Mouse (Mus musculus) spleen, postnatal 10 days (tissue): ENCODE results near the gene Dnah6.

ENCODE experiments used
- DNase-seq, 2 experiments: peaks; one replicate each; pipeline ENCODE4 v3.0.0; 2021 to 2022; ENCODE audit warnings: low spot score in 2 of 2

Gene Dnah6

DNA sequence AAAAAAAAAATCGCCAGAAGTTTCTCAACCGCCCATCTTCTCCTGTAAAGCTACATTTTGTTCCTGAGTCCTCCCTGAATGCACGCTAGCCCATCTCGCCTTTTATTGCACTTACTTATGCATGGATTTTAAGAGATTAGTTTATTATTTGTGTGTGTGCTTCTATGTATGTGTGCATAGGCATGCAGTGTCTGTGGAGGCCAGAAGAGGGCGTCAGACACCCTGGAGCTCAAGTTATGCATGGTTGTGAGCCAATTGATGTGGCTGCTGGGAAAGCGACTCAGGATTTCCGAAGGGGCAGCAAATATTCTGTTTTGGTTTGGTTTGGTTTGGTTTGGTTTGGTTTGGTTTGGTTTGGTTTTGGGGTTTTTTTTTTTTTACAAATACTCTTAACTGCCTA lies 78.0 kb downstream of the Dnah6 start:
- no peak for DNase-seq

DNA sequence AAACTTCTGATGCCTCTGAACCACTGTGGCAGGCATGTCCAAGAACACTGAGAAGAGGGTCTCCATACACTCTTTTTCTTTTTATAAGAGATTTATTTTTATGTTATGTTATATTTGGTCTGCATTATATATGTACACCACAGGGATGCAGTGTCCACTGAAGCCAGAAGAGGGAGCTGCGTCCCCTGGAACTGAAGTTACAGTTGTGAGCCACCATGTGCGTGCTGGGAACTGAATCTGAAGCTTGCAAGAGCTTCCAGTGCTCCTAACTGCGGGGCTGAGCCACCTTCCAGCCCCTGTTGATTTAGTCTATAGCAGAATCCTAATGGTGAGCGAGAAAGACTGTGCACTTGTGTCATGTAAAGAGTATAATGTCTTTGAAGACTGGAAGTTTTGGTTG lies 78.7 kb downstream of the Dnah6 start:
- DNase-seq: no peak

DNA sequence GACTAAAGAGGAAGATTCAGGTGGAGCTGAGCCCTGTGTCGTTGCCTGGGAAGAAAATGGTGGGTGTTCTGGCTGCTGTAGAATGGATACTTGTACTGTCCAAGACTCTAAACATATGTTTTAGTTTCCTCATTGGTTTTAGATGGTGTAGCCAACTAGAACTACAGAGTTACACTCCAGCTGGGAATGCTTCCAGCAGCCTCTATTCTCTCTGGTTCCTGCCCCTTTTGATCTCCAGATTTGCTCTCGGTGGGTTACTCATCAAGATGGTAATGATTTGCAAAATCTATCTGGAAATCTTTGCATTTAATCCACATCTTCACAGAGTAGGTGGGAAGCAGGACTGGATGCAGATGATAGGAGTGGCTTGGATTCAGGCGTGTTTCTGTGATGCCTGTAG lies 80.6 kb downstream of the Dnah6 start:
- DNase-seq: no peak

DNA sequence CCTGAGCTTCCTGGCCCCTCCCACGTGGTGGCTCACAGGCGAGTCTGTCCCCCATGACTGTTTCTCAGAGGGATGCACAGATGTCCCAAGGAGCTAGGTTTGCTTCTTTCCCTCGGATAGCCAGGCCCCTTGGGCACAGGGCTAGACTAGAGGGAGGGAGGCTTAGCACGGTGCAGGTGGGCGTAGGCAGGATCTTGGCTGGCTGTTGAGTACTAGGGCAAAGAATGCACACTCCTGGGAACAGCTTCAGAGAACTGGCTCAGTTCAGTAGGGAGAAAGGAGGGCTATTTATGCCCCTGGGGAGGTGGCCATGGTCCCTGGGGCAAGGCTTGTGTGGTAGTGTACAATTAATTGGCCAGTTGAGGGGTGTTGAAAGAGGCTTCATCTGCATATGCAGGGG lies 88.7 kb downstream of the Dnah6 start:
- no peak for DNase-seq

DNA sequence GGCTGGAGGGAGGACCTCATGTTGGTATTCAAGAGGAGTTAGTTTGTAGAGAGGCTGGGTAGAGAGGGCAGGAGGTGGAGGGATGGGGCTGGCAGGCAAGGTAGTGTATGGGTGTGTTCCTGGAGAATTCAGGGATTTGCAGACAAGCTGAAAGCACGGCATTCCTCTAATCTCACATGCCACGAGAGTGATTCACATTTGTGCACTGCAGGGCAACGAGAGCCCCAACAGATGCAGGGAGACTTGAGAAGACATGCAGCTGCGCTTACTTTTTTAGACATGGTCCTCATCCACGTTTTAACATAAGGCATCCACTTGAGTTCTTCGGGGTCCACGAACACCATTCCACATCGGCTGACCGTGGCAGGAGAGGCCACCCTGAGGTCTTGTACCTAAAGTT lies 93.9 kb downstream of the Dnah6 start:
- no peak for DNase-seq

DNA sequence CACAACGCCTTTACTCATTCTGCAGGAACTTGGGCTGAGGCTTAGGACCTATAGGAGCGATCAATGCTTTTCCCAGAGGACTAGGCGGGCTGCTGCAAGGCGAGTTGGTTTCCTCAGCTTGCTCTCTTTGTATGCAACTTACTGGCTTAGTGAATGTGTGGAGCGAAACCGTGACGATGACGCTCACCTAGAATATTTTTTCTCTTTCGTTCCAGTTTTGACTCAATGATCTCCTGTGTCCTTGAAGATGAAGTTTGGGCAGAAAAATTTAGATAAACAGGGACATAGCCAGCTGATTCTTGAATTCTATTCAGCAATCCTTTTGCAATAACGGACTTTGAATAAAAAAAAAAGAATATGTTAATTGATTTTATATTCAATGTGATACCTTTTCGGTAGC lies 101.1 kb downstream of the Dnah6 start:
- no peak for DNase-seq

DNA sequence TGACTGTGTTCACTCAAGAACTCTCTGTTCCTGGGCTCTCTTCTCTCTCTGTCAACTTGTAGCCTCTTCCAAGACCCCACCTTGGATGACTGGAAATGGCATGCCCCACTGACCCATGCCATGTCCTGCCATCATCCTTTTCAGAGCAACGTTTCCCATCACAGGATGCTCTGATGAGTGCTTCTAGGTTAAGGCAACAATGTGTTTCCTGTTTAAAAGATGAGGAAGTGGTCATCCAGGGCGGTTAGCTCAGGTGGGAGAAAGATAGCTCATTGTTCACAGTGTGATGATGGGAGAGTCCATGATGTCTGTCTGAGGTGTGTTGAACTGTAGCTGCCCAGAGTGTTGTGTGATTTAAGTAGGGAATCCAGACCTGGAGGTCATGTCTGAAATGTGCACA lies 107.6 kb downstream of the Dnah6 start:
- no peak for DNase-seq

DNA sequence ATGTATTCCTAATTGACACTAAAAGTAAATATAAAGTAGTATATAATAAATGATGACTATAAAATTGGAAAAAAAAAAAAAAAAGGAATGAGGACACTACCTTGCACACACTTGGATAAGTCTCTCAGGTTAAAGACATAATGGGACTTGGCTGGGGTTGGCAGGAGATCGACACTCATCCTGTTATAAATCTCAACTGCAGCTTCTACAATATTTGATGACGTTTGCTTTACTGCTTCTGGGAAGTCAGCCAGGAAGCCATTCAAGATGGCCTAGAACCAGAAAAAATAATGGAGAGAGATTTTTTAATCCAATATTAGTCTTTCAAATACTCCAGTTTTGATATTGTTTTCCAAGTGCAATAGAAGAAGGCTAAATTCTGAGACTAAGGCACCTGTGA lies 108.1 kb downstream of the Dnah6 start:
- DNase-seq: no peak

DNA sequence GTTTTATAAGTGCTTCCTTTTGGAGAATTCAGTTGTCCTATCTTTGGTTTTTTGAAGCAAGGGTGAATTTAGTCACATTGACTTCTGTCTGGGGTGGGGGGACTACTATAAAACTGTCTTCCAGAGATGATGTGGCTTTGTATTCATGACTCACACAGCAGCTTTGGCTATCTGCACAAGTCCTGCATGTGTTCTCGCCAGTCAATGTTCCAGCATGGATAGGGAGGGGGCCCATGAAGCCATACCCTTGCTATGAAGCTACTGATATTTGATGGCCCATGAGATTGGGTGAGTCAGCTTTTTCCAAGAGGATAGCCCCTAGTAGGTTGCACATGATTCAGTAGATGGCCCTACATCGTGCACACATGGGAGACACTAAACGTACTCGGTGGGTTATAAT lies 128.3 kb downstream of the Dnah6 start:
- no peak for DNase-seq

DNA sequence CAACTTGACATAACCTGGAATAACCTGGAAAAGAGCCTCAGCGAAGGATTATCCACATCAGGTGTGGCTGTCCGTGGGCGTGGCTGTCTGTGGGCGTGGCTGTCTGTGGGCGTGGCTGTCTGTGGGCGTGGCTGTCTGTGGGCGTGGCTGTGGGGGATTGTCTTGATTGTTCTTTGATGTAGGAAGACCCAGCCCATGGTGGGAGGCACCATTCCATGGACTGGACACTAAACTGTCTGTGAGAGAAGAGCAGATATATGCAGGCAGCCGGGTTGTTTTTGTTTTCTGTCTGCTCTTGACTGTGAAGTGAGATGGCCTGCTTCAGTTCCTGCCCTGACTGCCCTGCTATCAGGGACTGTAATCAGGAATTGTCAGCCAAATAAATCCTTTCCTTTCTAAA lies 130.6 kb downstream of the Dnah6 start:
- no peak for DNase-seq

DNA sequence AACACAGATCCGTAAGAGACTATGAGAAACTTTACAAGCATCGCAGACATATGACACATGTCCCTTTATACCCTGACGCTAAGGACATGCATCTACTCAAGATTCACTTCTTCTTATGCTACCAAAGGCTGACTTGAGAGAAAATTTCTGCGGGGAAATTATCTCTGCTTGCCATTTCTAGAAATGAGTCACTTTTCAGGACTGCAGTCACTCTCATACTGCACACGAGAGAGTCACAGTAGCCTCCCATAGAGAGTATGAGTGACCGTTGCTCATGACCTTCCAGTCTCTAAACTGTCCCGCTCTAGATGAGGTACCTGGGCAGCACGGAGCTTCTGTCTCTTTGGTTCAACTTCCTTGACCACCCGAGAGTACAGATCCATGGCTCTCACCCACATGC lies 138.9 kb downstream of the Dnah6 start:
- DNase-seq: no peak

DNA sequence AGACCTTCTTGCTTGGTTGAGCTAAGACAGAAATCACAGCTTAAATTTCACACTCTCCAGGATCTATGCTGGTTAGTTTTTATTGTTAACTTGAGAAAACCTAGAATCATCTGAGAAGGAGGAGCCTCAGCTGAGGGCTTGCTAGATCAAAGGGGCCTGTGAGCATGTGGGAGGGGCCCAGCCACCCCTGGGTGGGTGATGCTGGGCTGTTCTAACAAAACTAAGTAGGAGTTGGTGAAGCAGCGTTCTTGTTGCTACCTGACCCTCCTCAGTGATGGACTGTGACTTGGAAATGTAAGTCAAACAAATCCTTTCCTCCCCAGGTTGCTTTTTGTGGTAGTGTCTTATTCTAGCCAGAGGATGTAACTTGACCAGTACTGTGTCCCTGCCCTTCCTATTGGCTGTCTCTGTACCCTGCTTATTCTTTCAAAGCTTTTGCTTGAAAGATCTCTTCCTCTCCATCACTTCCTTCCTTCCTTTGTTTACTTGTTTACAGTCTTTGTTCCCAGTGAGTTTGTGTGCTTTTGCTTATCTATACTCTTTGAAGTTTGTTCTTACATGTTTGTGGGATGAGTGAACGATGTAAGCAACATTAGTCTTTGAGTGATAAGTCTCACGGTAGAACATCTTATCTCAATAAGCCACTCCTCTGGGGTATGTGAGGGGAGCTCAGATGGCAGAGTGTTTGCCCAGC lies 149.2 kb downstream of the Dnah6 start:
- DNase-seq: no peak

DNA sequence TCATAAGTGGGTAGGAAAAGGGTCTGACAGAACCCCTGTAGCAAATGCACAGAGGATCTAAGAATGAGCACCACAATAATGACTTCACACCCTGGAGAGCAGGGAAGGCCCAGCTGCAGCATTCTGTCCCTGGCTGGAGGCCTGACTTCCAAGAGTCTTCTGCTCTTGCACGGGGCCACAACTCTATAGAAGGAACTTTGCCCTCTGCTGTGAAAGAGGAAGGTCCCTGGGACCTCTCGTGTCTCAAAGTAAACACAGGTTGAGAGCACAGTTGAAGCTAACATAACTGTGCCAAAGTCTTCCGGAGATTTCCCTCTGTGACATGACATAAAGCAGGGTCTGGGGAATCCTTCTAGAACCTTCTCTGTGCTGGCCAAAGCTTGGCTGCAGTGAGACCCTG lies 150.2 kb downstream of the Dnah6 start:
- no peak for DNase-seq

DNA sequence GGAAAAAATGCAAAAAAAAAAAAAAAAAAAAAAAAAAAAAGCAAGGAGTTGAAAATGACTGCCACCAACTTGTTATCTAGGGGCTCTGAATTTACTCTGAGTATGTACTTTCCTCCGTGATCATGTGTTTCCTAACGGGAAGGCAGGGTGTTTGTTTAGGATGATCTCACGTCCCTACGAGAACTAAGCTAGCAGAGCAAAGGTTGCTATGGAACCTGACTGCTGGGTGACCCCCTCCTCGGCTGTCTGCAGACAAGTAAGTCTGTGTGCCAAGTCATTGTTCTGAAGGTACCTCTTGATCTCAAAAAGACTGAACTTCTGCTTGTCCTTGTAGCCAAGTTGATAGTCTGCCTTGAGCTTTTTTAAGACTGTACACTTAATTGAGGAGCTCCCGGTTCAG lies 150.8 kb downstream of the Dnah6 start:
- no peak for DNase-seq

DNA sequence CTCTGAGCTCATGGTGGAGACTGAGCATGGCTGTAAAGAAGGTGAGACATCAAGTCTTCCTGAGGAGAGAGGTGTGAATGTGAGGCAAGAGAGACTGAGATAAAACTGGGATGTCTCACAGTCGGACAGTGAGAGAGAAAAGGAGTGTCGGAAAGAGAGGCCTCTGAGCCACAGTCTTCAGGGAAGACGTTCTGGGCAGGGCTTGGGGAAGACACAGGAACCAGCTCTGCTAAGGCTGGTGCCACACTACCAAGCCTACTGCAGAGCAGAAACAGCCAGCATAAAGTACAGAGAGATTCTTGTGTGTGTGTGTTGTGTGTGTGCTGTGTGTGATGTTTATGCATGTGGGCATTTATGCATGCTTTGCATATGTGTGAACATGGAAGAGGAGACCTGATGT lies 156.9 kb downstream of the Dnah6 start:
- DNase-seq: no peak

DNA sequence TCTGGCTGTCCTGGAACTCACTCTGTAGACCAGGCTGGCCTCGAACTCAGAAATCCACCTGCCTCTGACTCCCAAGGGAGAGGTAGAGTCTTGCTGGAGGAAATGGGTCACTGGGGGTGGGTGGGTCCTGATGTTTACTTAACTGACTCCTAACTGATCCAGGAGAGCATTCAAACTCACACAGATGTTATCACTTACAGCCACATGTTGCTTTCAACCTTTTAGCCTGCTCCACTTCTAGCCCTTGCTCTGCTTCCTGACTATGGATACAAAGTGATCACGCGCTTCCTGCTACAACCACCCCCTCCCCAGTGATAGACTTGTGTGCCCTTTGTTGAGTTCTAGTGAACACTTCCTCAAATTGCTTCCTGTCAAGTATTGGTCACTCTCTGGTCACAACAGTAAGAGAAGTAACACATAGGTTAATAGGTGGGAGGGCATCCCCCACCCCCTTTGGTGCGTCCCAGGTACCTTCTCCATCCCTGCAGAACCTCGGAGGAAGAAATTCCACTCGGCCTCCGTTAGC lies 161.8 kb downstream of the Dnah6 start:
- no peak for DNase-seq

DNA sequence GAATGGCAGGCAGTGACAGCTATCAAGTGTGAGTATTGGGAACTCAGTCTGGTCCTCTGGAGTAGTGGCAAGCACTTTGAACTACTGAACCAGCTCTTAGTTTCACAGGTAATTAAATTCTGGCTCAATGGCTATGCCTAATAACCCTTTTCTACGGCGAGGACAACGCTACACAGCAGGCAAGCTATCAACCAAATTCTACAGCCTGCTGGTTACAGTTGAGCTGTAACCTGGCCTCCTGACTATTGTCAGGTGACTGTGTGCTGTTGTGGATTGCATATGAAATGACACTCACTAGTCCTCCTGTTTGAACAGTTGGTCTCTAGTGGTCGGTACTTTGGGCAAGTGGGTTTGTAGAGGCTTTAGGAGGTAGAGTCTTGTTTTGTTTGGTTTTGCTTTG lies 162.3 kb downstream of the Dnah6 start:
- no peak for DNase-seq

DNA sequence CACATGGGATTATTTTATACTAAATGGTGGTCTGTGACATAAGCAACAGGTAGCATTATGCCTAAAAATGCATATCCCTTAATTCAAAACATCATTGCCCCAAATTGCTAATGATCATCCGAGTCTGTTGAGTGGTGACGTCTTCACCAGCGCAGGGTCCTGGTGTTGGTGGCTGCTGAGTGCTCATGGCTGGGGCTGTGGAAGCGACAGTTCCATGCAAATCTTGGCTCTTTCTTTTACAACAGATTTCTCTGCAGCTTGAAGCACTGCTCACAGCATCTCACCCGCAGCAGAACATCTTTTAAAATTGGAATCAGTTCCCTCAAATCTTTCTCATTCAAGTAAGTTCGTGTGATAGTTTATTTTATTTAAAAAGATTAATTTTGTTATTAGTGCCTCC lies 166.1 kb downstream of the Dnah6 start:
- DNase-seq: no peak

DNA sequence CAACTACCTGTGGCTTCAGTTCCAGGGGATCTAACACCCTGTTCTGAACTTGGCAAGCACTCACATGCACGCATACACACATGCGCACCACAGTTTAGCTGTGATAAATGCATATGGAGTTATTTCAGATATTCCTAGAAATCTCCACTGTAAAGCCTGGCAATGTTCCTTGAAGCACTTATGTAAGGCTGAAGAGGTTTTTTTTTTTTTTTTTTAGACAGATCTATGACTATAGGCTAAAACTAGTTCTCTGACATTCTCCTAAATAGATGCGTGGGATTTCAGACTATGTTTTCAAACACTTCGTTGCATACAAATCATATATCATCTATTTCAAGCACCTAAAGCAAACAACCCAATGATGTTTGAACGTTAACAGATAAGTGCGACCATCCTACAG lies 166.6 kb downstream of the Dnah6 start:
- no peak for DNase-seq

DNA sequence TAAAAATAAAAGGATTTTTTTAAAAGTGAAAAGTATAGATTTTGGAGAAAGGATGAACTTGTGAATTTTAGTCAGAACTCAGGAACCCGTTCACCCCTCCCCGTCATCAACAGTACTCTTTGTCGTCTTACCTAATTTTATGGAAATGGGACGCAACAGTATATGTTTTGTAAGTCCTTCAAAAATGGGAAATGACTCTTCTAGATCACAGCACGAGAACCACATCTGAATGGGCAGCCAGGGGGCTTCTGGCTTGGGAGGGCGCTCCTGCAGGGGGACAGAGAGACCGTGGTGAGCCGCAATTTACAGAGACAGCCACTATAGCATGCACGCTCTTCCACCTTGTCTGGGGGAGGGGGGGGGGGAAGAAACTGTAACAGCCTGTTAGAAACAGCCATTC lies 167.9 kb downstream of the Dnah6 start:
- no peak for DNase-seq

DNA sequence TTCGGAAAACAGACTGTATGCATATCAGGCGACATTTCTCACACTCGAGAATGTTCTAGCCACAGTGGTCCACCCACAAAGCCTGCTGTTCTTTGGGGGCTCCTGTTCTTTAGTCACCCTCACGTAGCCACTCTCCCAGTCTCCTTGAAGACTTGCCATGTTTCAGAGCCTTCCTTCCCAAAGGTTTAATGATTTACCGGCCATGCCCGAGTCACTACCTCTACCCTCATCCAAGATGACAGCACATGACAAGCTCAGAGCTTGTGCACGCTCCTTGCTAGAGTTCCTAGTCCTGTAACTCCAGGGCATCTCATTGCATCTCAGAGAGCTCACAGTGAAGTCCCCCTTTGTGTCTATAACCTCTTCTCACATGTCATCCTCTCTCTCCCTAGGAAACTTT lies 174.2 kb downstream of the Dnah6 start:
- no peak for DNase-seq

DNA sequence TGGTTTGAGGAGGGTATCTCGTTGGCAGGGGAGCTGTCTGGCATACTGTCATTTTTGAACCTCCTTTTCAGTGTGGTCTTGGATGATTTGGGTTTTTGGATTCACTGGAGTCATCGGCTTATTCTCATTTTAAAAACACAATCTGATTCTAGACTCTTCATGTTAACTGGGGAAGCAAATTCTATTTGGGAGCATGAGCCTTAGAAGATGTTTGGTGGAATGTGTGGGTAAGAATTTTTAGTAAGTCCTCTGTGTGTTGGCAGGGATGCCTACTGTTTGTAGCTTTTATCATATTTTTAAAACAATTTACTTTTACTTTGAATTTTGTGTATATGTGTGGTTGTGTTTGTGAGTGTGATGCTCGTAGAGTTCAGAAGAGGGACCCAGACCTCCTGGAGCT lies 175.5 kb downstream of the Dnah6 start:
- DNase-seq: no peak

DNA sequence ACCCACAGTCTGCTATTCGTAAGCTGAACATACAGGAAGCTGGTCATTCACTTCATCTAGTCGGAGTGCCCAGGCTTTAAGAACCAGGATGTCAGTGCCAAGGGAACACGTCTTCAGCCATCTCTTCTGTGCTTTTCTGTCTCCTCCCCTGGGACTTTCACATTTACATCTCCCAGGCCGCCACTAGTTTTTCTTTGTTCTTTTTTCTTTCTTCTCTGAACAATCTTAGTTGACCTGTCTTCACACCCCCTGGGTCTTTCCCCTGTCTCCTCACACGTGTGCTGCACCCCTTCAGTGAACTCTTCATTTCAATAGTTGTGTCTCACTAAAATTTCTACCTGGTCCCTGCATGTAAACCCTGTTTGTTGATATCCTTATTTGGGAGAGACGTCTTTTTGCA lies 179.2 kb downstream of the Dnah6 start:
- no peak for DNase-seq

DNA sequence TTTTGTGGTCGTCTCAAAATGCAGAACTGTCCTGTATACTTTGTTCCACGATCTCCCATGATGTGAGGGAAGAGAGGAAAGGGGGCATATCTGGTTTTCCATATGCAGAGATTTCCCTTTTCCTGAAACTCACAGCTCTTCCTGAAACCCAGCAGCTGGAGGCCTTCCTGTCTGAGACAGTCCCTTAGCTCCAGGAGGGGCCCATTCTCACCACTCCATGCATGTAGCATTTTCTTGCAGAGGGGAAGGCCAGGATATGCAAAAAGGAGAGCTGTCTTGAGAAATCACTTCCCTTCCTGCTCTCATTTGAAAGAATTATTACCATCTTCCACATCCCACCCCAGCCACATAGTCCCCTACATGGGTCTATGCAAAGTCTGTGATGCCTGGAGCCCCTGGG lies 183.2 kb downstream of the Dnah6 start:
- no peak for DNase-seq
